ENCODE assay signal across 22 mouse cellular contexts in genomic region chr10:39406798-39407189, GRCm38 (mm10). TPM values are rescaled to one million over a fixed set of nuclear protein-coding genes. Genes with fewer than 3 reads are reported as not detected.
DNase-seq lines count a peak whose midpoint lies in the region; ATAC-seq and TF ChIP-seq lines count a peak whose summit lies in the region.
"Had no signal": no experiment of that assay in that cellular context is flagged by ENCODE, and none has a peak within 500 bp of the region (broad histone marks: within the 10 kb centered on the region; RNA-seq: fewer than 3 reads in every experiment).

No protein-coding gene starts in this region.

- peak; percentile 4 for DNase-seq in adrenal gland, postnatal 14 days
- no peak for DNase-seq in adrenal gland, adult 2 months
- no peak for DNase-seq in heart, postnatal 14 days
- peak; percentile 38 for DNase-seq in kidney, adult 9 months
- DNase-seq in kidney, adult 11 months, result no peak
- no peak for DNase-seq in spleen, postnatal 14 days (ENCODE audit: low spot score in 2 of 2)
- DNase-seq: cerebellum, adult 11 months; cerebellum, adult 9-11 months; lung, embryonic 14.5 days; lung, postnatal 36 days; thymus, postnatal 25 days had no signal

- 35% methylated on average over 7 of the region's 7 CpGs for WGBS in heart, embryonic 13.5 days

- no peaks in the 10 kb centered on the region for H3K79me2 ChIP-seq in C2C12 (ENCODE audit: control insufficient read depth, insufficient read depth)

- H3K4me2 ChIP-seq in heart, embryonic 13.5 days, result peak overlapping the region; percentile 22
- H3K4me2 ChIP-seq: embryonic facial prominence, embryonic 15.5 days; hindbrain, embryonic 15.5 days; limb, embryonic 12.5 days; liver, embryonic 12.5 days; lung, embryonic 14.5 days; midbrain, embryonic 13.5 days; neural tube, embryonic 12.5 days; stomach, embryonic 15.5 days had no signal

- peaks cover 1% of the 10 kb centered on the region for H3K79me3 ChIP-seq in C2C12 (ENCODE audit: low read depth)

- H3K27me3 ChIP-seq in heart, embryonic 13.5 days (replicated peaks), result no peaks in the 10 kb centered on the region
- H3K27me3 ChIP-seq in C2C12 (ENCODE audit: control insufficient read depth, insufficient read depth, insufficient read length), result no peaks in the 10 kb centered on the region
- H3K27me3 ChIP-seq: embryonic facial prominence, embryonic 15.5 days; hindbrain, embryonic 15.5 days; limb, embryonic 12.5 days; liver, embryonic 12.5 days; megakaryocyte, embryonic 14.5 days; midbrain, embryonic 13.5 days; neural tube, embryonic 12.5 days; stomach, embryonic 15.5 days had no signal

- H3K27ac ChIP-seq in heart, embryonic 13.5 days (replicated peaks), result peak overlapping the region; percentile 43
- H3K27ac ChIP-seq: embryonic facial prominence, embryonic 15.5 days; hindbrain, embryonic 15.5 days; limb, embryonic 12.5 days; liver, embryonic 12.5 days; midbrain, embryonic 13.5 days; neural tube, embryonic 12.5 days; stomach, embryonic 15.5 days had no signal

- H3K9me3 ChIP-seq in heart, embryonic 13.5 days, result peaks cover 4% of the 10 kb centered on the region; the same call in 1 of the 2 replicates
- H3K9me3 ChIP-seq: embryonic facial prominence, embryonic 15.5 days; hindbrain, embryonic 15.5 days; limb, embryonic 12.5 days; liver, embryonic 12.5 days; midbrain, embryonic 13.5 days; neural tube, embryonic 12.5 days; stomach, embryonic 15.5 days had no signal

- no peak overlapping the region for H3K9ac ChIP-seq in heart, embryonic 13.5 days
- H3K9ac ChIP-seq: embryonic facial prominence, embryonic 15.5 days; hindbrain, embryonic 15.5 days; limb, embryonic 12.5 days; liver, embryonic 12.5 days; lung, embryonic 14.5 days; midbrain, embryonic 13.5 days; neural tube, embryonic 12.5 days; stomach, embryonic 15.5 days had no signal

- H3K36me3 ChIP-seq in heart, embryonic 13.5 days, result peaks cover 9% of the 10 kb centered on the region
- H3K36me3 ChIP-seq in C2C12 (ENCODE audit: control insufficient read depth, insufficient read depth), result no peaks in the 10 kb centered on the region
- H3K36me3 ChIP-seq: embryonic facial prominence, embryonic 15.5 days; hindbrain, embryonic 15.5 days; midbrain, embryonic 13.5 days; stomach, embryonic 15.5 days had no signal

- no peak for ATAC-seq in heart, embryonic 13.5 days (ENCODE audit: extremely low read depth, insufficient number of reproducible peaks, low FRiP score, low TSS enrichment)
- ATAC-seq: forebrain, embryonic 14.5 days had no signal

- intact Hi-C loops in heart, postnatal 14 days (cut with DNase I), result no loop called here

- TF ChIP-seq CTCF in C2C12 (IDR thresholded peaks at IDR 0.05; ENCODE audit: control insufficient read depth, insufficient read depth, insufficient read length), result no peak

- no peak overlapping the region for H3ac ChIP-seq in C2C12 (ENCODE audit: control insufficient read depth, insufficient read length, low read depth)

- peaks cover 67% of the 10 kb centered on the region for H3K4me1 ChIP-seq in heart, embryonic 13.5 days
- H3K4me1 ChIP-seq: embryonic facial prominence, embryonic 15.5 days had no signal

- no peak overlapping the region for H3K4me3 ChIP-seq in heart, embryonic 13.5 days
- no peak overlapping the region for H3K4me3 ChIP-seq in C2C12 (ENCODE audit: insufficient read depth, poor library complexity, severe bottlenecking)
- H3K4me3 ChIP-seq: embryonic facial prominence, embryonic 15.5 days; hindbrain, embryonic 15.5 days; limb, embryonic 12.5 days; liver, embryonic 12.5 days; megakaryocyte, embryonic 14.5 days; midbrain, embryonic 13.5 days; neural tube, embryonic 12.5 days; stomach, embryonic 15.5 days had no signal

TF ChIP-seq in C2C12, 6 proteins besides CTCF, POLR2A, EP300 and RAD21:
- TF ChIP-seq MYOD1 (IDR thresholded peaks at IDR 0.05; ENCODE audit: control insufficient read depth, insufficient read length, low read depth) (no peak), USF1 (IDR thresholded peaks at IDR 0.05; ENCODE audit: low read depth) (peak; percentile 9)

RNA-seq across cellular contexts. Expression of gene Fyn, which starts 38.1 kb away (rescaled TPM):
- total RNA-seq in adrenal gland, postnatal 14 days (2021), result 51.8 and 73.6 TPM in 2 replicates
- 10 to 100 TPM; 37.9 to 56.2 TPM for total RNA-seq in adrenal gland, adult 2 months (2021)
- 22.7 and 27.9 TPM in 2 replicates for polyA plus RNA-seq in adrenal gland, adult 2 months (2012; rRNA removed)
- polyA plus RNA-seq in heart, embryonic 13.5 days (2015; fragmentation: Nextera tagmentation; extraction: Ambion mirVana), result 11.2 and 13.3 TPM in 2 replicates
- 10 to 100 TPM; 37.7 to 41.7 TPM for total RNA-seq in heart, postnatal 14 days (2021)
- polyA plus RNA-seq in C2C12 (2012; fragmentation: generic; extraction: Trizol), result 16.1 TPM

Comparison
In these comparisons a context has a peak if more than half of its experiments do, and no peak if none do; other contexts are left out.
1. DNase-seq: peak in adrenal gland, postnatal 14 days (single experiment) and kidney, adult 9 months (single experiment); none in adrenal gland, adult 2 months (single experiment), heart, postnatal 14 days (0 of 2), kidney, adult 11 months (single experiment) and spleen, postnatal 14 days (0 of 2).